Mouse (Mus musculus): ENCODE measurements around the gene Sh2d7. TPM values are rescaled to one million over a fixed set of nuclear protein-coding genes. Genes with fewer than 3 reads are reported as not detected.
A peak's percentile ranks its signal among the peaks of the same experiment; 100 is the strongest.
"Not testable (repeated sequence)": the region's sequence is repeated elsewhere in the genome, so short reads cannot be mapped to it uniquely, and the experiment has no call there.

The Sh2d7 gene
- polyA plus RNA-seq, 1 experiment from 2014 or later: not detected

DNA sequence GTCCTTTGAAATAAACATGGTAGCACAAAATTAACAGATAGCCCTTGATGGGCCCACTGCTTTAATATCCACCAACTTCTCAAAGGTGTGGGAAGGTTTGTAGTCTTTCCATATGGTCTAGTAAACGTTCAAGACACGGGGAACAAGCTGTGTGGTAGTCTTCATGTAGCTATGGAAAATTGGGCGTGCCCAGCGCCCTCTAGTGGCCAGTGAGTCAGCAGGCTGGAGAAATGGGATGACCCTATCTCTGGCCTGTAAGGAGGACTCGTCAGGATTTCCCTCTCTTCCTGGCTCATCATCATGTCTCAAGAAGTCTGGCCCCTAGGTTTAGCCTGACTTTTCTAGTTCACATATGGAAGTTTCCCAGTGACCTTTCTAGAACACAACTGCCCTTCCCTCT is 8.8 kb downstream of the Sh2d7 start:
- Histone ChIP-seq H3K9ac (no peak overlapping the region), H3K9me3 (replicated peaks) (no peaks in the 10 kb centered on the region), H3K4me1 (no peaks in the 10 kb centered on the region), H3K27ac (no peak overlapping the region), H3K4me3 (replicated peaks) (no peak overlapping the region), H3K36me3 (no peaks in the 10 kb centered on the region), H3K4me2 (no peak overlapping the region), H3K27me3 (no peaks in the 10 kb centered on the region)
- ATAC-seq (replicated peaks; ENCODE audit: low FRiP score): no peak
- whole genome bisulfite sequencing: 25% methylated on average over 5 of the region's 5 CpGs

DNA sequence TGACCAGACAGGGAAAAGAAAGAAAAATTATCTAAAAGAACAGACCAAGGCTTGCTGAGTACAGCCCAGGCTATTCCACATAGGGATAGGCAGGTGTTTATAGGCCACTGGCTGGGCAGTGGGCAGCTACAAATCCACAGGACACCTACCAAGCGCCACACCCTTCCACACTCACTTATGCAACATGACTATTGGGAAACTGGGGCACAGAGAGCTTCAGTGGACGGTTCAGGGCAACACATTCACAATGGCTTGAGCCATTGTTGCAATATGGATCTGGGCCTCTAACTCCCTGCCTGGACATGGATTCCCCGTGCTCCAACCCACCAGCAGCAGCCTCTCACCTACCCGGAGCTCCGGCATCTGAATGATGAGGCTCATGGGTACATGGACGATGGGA is 10.6 kb downstream of the Sh2d7 start:
- Histone ChIP-seq H3K9ac (no peak overlapping the region), H3K36me3 (no peaks in the 10 kb centered on the region), H3K4me3 (replicated peaks) (no peak overlapping the region), H3K27me3 (no peaks in the 10 kb centered on the region), H3K27ac (no peak overlapping the region), H3K4me1 (no peaks in the 10 kb centered on the region), H3K9me3 (replicated peaks) (no peaks in the 10 kb centered on the region), H3K4me2 (no peak overlapping the region)
- no peak for ATAC-seq (replicated peaks; ENCODE audit: low FRiP score)
- WGBS: 88% methylated on average over 6 of the region's 6 CpGs

DNA sequence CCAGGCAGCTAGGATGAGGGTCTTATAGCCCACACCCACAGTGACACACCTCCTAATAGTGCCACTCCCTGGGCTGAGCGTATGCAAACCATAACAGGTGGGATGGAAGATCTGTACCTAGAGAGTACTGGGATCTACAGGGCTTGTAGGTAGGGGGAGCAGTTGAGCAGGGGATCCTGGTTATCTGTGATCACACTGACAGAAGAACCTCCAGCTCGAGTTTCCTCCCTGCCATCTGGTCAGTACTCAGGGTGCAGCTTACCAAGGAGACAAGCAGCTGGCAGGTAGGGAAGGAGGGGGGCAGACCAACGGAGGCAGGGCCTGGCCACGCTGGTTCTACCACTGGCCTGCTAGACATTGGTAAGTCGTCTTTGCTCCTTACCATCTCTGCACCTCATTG is 13.6 kb downstream of the Sh2d7 start:
- Histone ChIP-seq H3K36me3 (no peaks in the 10 kb centered on the region), H3K9me3 (replicated peaks) (no peaks in the 10 kb centered on the region), H3K27ac (no peak overlapping the region), H3K4me2 (no peak overlapping the region), H3K4me1 (no peaks in the 10 kb centered on the region), H3K4me3 (replicated peaks) (no peak overlapping the region), H3K27me3 (no peaks in the 10 kb centered on the region), H3K9ac (no peak overlapping the region)
- peak; percentile 61; the same call in 1 of the 2 replicates for ATAC-seq (replicated peaks; ENCODE audit: low FRiP score)
- 28% methylated on average over 5 of the region's 5 CpGs for WGBS

DNA sequence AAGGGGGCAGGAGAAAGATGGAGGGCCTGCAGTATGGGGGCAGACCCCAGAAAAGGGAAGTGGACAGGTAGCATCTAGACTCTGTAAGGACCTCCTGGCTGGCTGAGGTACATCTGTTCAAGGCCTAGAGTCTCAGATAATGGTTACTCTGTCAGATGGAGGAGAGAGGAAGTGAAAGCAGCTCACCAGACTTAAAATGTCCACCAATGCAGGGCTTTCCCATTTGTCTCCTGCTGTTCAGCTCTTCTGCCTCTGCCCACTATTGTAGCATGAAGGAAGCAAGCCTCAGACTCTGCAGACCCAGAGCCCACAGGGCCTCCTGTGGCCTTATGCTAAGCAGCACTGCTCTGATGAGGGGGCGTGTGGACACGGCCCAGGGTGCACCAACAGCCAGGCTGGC is 16.3 kb downstream of the Sh2d7 start:
- Histone ChIP-seq H3K4me2 (no peak overlapping the region), H3K4me1 (peaks cover 12% of the 10 kb centered on the region), H3K4me3 (replicated peaks) (no peak overlapping the region), H3K27me3 (0 out of 2 replicates have a peak, but pooled peaks cover 4% of the 10 kb centered on the region), H3K9ac (no peak overlapping the region), H3K27ac (no peak overlapping the region), H3K9me3 (replicated peaks) (no peaks in the 10 kb centered on the region), H3K36me3 (no peaks in the 10 kb centered on the region)
- WGBS: 62% methylated on average over 2 of the region's 2 CpGs
- ATAC-seq (replicated peaks; ENCODE audit: low FRiP score): no peak

DNA sequence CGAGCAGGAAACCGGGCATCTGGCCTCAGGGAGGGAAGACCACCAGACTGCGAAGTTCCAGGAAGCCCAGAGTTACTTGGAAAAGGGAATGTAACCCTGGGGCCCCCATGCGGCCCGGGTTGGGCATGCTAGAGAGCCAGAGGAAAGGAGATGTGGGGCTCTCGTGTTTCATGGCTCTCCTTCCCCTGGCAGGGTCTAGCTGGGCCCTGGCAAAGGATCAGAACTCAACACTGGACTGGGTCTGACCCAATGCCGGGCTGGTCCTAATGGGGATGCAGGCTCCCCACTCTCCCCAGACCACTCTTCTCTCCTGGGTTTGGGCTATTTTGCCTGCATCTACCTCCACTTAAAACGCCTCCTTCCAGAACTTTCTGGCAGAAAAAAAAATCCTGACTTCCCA is 19.9 kb downstream of the Sh2d7 start:
- Histone ChIP-seq H3K9me3 (replicated peaks) (no peaks in the 10 kb centered on the region), H3K4me1 (peaks cover 15% of the 10 kb centered on the region), H3K27ac (no peak overlapping the region), H3K27me3 (0 out of 2 replicates have a peak, but pooled peaks cover 4% of the 10 kb centered on the region), H3K4me2 (no peak overlapping the region), H3K4me3 (replicated peaks) (no peak overlapping the region), H3K36me3 (no peaks in the 10 kb centered on the region), H3K9ac (no peak overlapping the region)
- no peak for ATAC-seq (replicated peaks; ENCODE audit: low FRiP score)
- WGBS: 69% methylated on average over 8 of the region's 8 CpGs

DNA sequence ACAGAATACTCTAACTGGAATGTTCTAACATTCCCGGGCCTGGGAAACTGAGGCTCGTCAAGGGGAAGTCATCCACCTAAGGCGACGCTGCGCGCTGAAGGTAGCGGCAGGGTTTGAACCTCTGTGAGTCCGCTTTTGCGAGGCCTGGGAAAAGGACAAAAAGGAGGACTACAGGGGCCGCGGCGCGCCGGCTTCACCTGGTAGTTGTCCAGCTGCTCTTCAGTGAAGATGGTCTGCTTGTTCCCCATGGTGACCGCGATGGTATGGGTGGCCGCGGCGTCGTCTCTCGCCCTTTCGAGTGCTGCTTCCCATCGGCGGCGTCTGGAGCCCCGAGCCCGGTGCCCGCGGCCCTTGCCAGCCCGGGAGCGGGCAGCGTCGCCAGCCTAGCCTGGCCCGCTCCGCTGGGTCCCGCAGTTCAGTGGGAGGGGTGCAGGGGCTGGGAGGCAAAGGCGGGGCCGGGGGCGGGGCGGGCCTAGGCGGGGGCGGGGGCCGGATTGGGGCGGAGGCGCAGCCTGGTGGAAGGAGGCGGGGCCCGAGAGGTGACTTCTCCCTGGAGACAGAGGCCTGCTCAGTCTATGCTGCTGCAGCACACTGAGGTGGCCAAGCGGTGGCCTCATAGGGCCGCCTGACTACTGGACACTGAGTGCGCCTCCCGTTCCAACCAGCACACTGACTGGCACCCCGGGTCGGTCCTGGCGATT is 21.1 kb downstream of the Sh2d7 start, which contains the start of gene Cib2:
TSS of gene Cib2 (minus strand) at position 448 of the 701 bp plus-strand sequence.
- Histone ChIP-seq H3K4me3 (replicated peaks) (peak within 1 kb of the TSS; percentile 61), H3K27me3 (0 out of 2 replicates have a peak, but pooled peaks cover 4% of the 10 kb centered on the region), H3K4me1 (peaks cover 18% of the 10 kb centered on the region), H3K4me2 (peak within 1 kb of the TSS; percentile 89), H3K9me3 (replicated peaks) (no peaks in the 10 kb centered on the region), H3K27ac (no peak within 1 kb of the TSS), H3K9ac (peak within 1 kb of the TSS; percentile 56), H3K36me3 (no peaks in the 10 kb centered on the region)
- ATAC-seq (replicated peaks; ENCODE audit: low FRiP score): peak; percentile 98
- 3% methylated on average over 44 of the region's 54 CpGs for WGBS

DNA sequence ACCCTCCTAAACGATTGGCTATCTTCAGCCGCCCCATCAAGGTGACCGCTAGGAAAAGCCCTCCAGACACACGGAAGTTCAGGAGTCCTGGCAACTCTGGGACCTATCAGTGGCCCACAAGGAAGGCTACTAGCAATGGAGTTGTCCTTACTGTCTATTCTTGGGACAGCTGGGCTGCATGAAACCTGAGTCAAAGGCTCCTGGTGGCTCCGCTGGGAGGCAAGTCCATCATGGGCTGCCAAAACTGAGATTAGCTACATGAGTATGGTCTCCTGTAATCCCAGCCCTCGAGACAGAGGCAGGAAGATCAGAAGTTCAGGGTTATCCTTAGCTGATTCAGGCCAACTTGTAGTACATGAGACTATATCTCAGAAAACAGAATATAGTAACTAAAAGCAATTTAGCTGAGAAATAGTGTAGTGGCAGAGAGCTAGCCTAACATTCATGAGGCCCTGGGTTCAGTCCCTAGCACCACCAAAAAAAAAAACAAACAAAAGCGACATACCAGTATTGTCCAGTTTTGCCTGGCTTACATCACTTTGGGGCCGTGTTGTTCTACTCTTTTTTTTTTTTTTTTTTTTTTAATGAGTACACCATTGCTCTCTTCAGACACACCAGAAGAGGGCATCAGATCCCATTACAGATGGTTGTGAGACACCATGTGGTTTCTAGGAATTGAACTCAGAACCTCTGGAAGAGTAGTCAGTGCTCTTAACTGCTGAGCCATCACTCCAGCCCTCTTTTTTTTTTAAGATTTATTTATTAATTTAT is 22.2 kb downstream of the Sh2d7 start:
- WGBS: 88% methylated on average over 8 of the region's 8 CpGs
- Histone ChIP-seq H3K27me3 (0 out of 2 replicates have a peak, but pooled peaks cover 4% of the 10 kb centered on the region), H3K27ac (no peak overlapping the region), H3K9ac (no peak overlapping the region), H3K4me1 (peaks cover 18% of the 10 kb centered on the region), H3K4me3 (replicated peaks) (no peak overlapping the region), H3K4me2 (no peak overlapping the region), H3K9me3 (replicated peaks) (no peaks in the 10 kb centered on the region), H3K36me3 (no peaks in the 10 kb centered on the region)
- ATAC-seq (replicated peaks; ENCODE audit: low FRiP score): no peak

DNA sequence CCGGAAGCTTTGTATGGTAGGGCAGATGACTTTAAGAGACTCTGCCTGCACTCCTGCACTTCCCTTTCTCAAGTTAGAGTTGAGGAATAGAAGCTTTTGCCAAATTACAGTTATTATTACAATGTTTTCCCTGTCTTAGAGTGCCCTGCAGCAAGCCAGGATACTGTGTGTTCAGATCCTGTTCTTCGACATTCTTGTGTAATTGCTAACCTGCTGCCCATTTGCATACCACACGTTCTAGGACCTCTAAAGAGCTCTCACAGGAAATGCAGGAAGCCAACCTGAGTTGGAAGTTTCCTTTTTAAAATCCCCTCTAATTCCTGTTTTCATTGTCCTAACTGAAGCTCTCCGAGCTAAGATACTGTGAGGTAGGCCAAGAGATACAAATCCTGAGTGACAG is 28.2 kb downstream of the Sh2d7 start:
- no peaks in the 10 kb centered on the region for H3K27me3 ChIP-seq
- peaks cover 5% of the 10 kb centered on the region; the same call in 1 of the 2 replicates for H3K4me1 ChIP-seq
- no peaks in the 10 kb centered on the region for H3K36me3 ChIP-seq
- H3K4me3 ChIP-seq (replicated peaks): no peak overlapping the region
- no peak overlapping the region for H3K9ac ChIP-seq
- WGBS: 50% methylated on average over 4 of the region's 4 CpGs
- peak overlapping the region; percentile 58 for H3K27ac ChIP-seq
- no peaks in the 10 kb centered on the region for H3K9me3 ChIP-seq (replicated peaks)
- H3K4me2 ChIP-seq: no peak overlapping the region
- no peak; the same call in 1 of the 2 replicates for ATAC-seq (replicated peaks; ENCODE audit: low FRiP score)

DNA sequence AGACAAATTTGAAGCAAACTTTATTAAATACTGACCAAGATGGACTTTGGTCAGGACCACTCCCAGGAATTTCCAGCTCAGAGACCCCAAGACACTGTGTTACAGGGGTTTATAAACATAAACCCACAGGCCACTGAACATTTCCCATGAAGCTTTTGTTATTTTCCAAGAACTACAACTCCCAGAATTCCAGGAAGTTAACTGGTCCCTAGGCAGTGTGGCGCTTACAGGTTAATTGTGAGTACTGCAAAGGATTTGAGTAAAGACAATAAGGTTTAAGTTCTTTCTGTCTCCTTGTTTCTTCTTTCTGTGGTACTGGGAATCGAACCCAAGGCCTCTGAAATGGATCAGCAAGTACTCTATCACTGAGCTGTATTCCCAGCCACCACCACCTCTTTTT is 29.9 kb downstream of the Sh2d7 start:
- H3K27me3 ChIP-seq: no peaks in the 10 kb centered on the region
- H3K9ac ChIP-seq: no peak overlapping the region
- no peaks in the 10 kb centered on the region for H3K36me3 ChIP-seq
- no peak overlapping the region for H3K27ac ChIP-seq
- H3K4me2 ChIP-seq: no peak overlapping the region
- 41% methylated on average over 2 of the region's 2 CpGs for WGBS
- H3K4me1 ChIP-seq: peaks cover 5% of the 10 kb centered on the region; the same call in 1 of the 2 replicates
- no peak for ATAC-seq (replicated peaks; ENCODE audit: low FRiP score)
- no peaks in the 10 kb centered on the region for H3K9me3 ChIP-seq (replicated peaks)
- no peak overlapping the region for H3K4me3 ChIP-seq (replicated peaks)

DNA sequence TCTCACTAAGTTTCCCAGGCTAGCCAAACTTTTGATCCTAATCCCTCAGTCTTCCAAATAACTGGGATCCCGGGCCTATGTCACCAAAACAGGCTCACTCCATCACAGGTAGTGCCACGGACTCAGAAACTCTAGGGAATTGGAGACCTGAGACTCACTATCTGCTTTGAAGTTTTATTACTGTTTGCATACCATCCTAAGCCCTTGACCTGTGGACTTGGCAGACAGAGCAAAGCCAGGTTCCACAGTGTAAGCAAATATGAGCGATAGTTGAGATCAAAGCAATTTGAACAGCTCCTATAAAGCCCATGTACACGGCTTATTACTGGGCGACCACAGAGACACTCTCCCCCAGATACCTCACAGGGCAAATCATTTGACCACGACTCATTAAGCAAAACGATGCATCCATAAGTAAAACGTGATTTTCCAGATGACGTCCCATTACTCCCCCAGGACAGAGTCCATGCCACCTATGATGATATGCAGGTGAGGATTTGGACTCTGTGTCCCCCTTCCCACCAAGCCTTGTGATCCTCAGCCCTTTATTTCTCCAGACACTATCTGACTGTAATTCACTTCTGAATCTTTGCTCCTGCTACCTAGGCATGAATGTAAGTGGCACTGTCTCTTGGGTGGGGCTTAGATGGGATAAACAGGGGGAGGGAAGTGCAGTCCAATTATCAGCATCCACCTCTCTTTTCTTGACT is 32.5 kb downstream of the Sh2d7 start:
- Histone ChIP-seq H3K4me1 (0 out of 2 replicates have a peak, but pooled peaks cover 2% of the 10 kb centered on the region), H3K4me3 (replicated peaks) (no peak overlapping the region), H3K4me2 (no peak overlapping the region), H3K9ac (no peak overlapping the region), H3K9me3 (replicated peaks) (no peaks in the 10 kb centered on the region), H3K27me3 (no peaks in the 10 kb centered on the region), H3K36me3 (no peaks in the 10 kb centered on the region), H3K27ac (no peak overlapping the region)
- ATAC-seq (replicated peaks; ENCODE audit: low FRiP score): no peak
- 57% methylated on average over 9 of the region's 9 CpGs for WGBS

DNA sequence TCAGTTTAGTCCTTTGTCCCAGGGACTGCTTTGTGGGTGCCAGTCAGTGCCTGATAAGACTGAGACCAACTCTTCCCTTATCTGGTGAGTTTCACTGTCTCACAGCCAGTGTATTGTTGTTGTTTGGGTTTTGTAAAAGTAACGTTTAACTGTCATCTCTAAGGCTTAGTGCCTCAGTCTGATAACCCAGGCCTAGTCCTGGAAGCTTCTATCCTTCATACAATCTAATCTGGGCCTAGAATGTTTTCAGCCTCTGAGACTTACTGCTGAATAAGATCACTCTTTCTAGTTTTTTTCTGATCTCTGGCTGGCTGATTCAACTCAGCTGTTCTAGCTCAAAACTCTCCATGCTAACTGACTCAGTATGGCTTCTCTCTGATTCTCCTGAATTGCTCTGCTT is 44.9 kb downstream of the Sh2d7 start:
- Histone ChIP-seq H3K27ac (no peak overlapping the region), H3K4me2 (no peak overlapping the region), H3K27me3 (no peaks in the 10 kb centered on the region), H3K36me3 (no peaks in the 10 kb centered on the region), H3K9ac (no peak overlapping the region), H3K9me3 (replicated peaks) (no peaks in the 10 kb centered on the region), H3K4me1 (peaks cover 21% of the 10 kb centered on the region), H3K4me3 (replicated peaks) (no peak overlapping the region)
- no peak for ATAC-seq (replicated peaks; ENCODE audit: low FRiP score)
- 75% methylated on average over 1 of the region's 1 CpGs for WGBS

DNA sequence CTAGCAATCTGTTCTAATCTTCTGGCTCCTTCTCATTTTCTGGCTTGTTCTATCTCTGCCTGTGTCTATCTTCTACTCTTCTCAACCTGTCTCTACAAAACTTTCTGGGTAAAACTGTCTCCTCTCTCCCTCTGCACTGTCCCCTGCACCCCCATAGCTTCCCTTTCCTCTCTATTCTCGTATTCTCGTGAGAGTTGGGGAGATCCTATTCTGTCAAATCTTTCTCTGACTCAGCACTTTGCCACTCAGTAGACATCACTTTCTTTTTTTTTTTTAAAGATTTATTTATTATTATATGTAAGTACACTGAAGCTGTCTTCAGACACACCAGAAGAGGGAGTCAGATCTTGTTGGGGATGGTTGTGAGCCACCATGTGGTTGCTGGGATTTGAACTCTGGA is 45.3 kb downstream of the Sh2d7 start:
- H3K27ac ChIP-seq; H3K9me3 ChIP-seq (replicated peaks); H3K9ac ChIP-seq; H3K27me3 ChIP-seq; H3K4me2 ChIP-seq; ATAC-seq (replicated peaks; ENCODE audit: low FRiP score); H3K4me3 ChIP-seq (replicated peaks); H3K36me3 ChIP-seq: not testable (repeated sequence)
- H3K4me1 ChIP-seq: peaks cover 21% of the 10 kb centered on the region
- 84% methylated on average over 2 of the region's 2 CpGs for WGBS
